Mouse (Mus musculus) brown adipose tissue, adult 24 weeks (tissue): ENCODE results near the gene Zfhx3. TPM values are rescaled to one million over a fixed set of nuclear protein-coding genes. Genes with fewer than 3 reads are reported as not detected.

Source experiments
- H3K27ac ChIP-seq: fragments of 200-500 bp; replicated peaks from 2 replicates; pipeline ENCODE4 v1.5.1; 2012; ENCODE audit warnings: low read depth, mild to moderate bottlenecking, low read length
- H3K4me1 ChIP-seq: fragments of 200-500 bp; 2 replicates; pipeline ENCODE4 v1.6.1; 2012; ENCODE audit warnings: low read length, mixed read lengths; ENCODE audit not compliant: control insufficient read depth, insufficient read depth, insufficient read length
- H3K4me3 ChIP-seq: fragments of 200-500 bp; 2 replicates; pipeline ENCODE4 v1.5.1; 2012; ENCODE audit warnings: low read depth, mild to moderate bottlenecking, low read length, moderate library complexity; ENCODE audit not compliant: insufficient read depth
- polyA plus RNA-seq: library from polyadenylated mRNA; stranded (reverse); fragments of >200 nt; gene quantifications from 2 replicates; pipeline ENCODE4 v1.2.4, GENCODE M21; 2012; ENCODE audit not compliant: missing spikeins, insufficient read depth, insufficient read length

The Zfhx3 gene
- polyA plus RNA-seq, 1 experiment, result 5.2 TPM

- H3K27ac ChIP-seq, result no peak overlapping the region
- H3K4me1 ChIP-seq, result no peaks in the 10 kb centered on the region; the same call in 1 of the 2 replicates
- no peak overlapping the region for H3K4me3 ChIP-seq
Observed at GRCm38 (mm10) chr8:108573295-108574017, 631.0 kb downstream of the Zfhx3 start.

DNA sequence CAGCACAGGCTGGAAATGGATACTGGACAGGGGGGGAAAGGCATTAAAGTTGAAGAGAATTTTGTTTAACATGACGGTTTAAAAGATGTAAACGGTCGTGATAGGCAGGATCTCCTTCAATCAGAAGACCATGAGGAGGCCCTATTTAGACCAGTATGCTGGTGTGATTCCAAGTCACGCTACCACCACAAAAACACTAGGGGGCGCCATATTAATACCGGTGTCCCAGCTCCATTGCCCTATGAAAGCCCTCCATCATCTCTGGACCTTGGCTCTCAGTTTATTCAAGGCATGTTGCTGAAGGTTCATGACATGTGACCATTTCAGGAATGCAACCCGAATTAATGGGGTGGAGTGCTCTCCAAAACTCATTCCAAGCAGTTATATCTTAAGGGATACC, 631.7 kb downstream of the Zfhx3 start:
- no peak overlapping the region for H3K27ac ChIP-seq
- H3K4me1 ChIP-seq, result no peaks in the 10 kb centered on the region; the same call in 1 of the 2 replicates

DNA sequence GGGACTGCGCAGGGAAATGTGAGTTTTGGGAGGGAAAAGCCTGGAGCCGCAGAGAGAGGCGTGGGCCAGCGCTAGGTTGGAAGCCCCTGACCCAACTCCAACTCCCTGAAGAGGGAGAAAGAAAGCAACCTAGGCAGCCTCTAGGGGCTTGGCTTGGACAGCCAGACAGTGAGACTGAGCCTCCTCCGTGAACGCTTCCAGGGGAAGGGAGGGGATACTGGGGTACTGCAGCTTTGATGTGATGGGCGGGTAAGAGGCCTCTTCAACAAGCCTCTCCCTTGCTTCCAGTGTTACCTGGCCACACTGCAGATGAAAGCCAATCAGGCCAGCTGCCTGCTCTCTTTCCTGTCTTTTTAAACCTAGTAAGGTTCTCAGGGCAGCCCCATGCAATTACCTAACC, 635.1 kb downstream of the Zfhx3 start:
- no peak overlapping the region for H3K4me3 ChIP-seq
- H3K27ac ChIP-seq, result no peak overlapping the region
- peaks cover 7% of the 10 kb centered on the region for H3K4me1 ChIP-seq

More for the DNA sequence above, 631.7 kb downstream of the Zfhx3 start:
- H3K4me3 ChIP-seq, result no peak overlapping the region

GRCm38 (mm10) chr8:108578388-108578787, 635.9 kb downstream of the Zfhx3 start:
- no peak overlapping the region for H3K4me3 ChIP-seq
- no peak overlapping the region for H3K27ac ChIP-seq
- peaks cover 7% of the 10 kb centered on the region for H3K4me1 ChIP-seq

- H3K4me3 ChIP-seq, result no peak overlapping the region
- H3K4me1 ChIP-seq, result peaks cover 7% of the 10 kb centered on the region
- H3K27ac ChIP-seq, result no peak overlapping the region
Observed at GRCm38 (mm10) chr8:108579808-108580207, 637.4 kb downstream of the Zfhx3 start.

DNA sequence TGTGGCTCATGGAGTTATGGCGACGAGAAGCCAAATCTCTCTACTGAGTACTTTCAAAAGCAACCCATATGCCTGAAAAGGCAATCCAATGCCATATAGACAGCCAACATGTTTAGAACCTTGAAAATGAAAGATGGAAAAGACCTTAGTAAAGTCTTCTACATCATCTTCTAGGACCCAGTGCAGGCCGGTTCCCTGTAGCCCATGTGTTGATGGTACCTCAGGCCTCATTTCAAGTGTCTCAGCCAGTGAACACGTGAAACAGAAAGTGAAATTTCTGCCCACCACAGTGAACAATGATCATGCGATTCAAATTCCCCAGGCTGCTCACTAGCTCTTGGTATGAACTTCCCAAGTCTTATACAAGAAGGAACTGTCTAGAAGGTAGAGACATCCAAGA, 637.9 kb downstream of the Zfhx3 start:
- H3K4me1 ChIP-seq, result peaks cover 8% of the 10 kb centered on the region
- H3K4me3 ChIP-seq, result no peak overlapping the region
- no peak overlapping the region for H3K27ac ChIP-seq

GRCm38 (mm10) chr8:108581557-108581956, 639.1 kb downstream of the Zfhx3 start:
- peak overlapping the region; percentile 70 for H3K27ac ChIP-seq
- H3K4me1 ChIP-seq, result peaks cover 11% of the 10 kb centered on the region
- H3K4me3 ChIP-seq, result peak overlapping the region; percentile 41

DNA sequence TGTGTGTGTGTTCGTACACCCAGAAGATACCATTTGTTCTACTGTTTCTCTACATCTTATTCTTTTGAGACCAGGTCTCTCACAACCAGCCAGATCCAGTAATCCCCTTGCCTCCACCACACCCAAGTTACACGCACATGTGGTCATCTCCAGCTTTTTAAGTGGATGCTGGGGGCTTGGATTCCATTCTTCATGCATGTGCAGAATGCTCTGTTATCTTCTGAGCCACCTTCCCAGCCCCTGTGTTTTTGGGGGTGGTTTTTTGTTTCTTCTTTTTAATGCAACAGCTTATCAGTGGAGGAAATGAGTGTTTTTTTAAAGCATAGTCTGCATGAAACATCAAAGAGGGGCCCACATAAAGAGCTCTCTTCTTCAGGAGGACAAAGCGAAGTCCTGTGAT, 639.8 kb downstream of the Zfhx3 start:
- Histone ChIP-seq H3K4me1 (peaks cover 11% of the 10 kb centered on the region), H3K4me3 (peak overlapping the region; percentile 41), H3K27ac (no peak overlapping the region; the same call in 1 of the 2 replicates)

DNA sequence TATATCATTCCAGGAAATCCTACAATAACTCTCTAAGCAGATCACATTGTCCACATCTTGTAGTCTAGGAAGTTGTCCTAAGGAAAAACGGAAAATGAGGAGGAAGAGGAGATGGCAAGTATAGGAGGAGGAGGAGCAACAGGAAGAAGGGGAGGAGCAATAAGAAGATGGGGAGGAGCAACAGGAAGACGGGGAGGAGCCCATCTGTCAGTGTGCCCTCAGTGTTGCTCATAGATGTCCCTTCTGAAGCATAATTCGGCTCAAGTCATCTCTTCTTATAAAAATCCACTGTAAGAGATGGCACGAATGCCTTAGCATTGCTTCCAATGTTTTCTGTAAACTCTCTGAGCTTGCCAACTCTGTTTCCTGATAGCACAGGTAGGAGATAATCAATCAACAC, 640.8 kb downstream of the Zfhx3 start:
- H3K4me1 ChIP-seq, result peaks cover 11% of the 10 kb centered on the region
- peak overlapping the region; percentile 29 for H3K4me3 ChIP-seq
- H3K27ac ChIP-seq, result peak overlapping the region; percentile 76

DNA sequence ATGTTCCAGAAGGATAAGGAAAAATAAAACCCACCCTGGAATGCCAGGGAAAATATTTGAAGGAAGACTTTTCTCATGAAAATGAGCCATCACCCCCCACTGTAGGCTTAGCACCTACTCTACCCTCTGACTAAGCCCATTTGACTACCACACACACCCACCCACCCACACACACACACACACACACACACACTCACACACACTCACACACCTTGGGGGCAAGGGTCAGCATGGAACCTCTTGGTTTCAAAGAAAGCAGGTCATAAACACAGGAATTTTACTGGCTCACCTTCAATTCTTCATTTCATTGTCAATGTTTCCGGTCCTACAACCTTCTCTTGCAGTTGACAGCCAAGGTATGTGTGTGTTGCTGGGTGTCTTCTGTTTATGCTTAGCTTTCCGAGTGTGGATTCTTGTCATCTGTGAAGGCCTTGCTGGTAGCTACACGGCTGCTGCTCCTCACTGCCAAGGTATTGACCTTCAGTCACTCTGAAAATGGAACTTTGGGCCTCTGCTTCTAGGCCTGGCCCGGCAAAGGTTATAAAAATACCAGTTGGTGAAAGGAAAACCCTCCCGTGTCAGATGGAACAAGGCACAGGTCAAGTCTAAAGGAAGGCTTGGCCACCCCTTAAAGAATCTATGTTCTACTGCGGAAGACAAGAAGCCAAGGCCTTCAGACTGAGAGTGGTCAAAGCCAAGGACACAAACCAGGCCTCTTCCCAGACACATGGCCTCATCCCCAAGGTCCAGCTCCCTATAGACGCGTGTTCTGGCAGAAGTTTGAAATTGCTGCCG, 641.6 kb downstream of the Zfhx3 start:
- H3K4me1 ChIP-seq, result peaks cover 11% of the 10 kb centered on the region
- peak overlapping the region; percentile 76 for H3K4me3 ChIP-seq
- peak overlapping the region; percentile 100 for H3K27ac ChIP-seq

DNA sequence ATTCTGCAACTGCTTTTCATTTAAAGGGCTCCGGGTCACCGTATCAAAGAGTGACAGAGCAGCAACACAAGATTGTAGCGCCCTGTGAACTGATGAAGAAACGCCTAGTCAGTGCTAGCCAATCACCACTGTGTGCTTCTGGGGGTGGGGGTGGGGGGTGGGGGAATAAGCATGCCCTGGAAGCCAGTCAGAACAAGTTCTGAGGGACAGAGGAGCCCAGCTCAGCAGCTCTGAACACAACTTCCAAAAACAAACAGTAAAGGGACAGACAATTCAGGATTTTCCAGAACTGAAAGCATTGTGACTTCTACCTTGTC, 642.2 kb downstream of the Zfhx3 start:
- H3K27ac ChIP-seq, result peak overlapping the region; percentile 97

GRCm38 (mm10) chr8:108591037-108591436, 648.6 kb downstream of the Zfhx3 start:
- H3K4me3 ChIP-seq, result no peak overlapping the region
- peaks cover 12% of the 10 kb centered on the region for H3K4me1 ChIP-seq
- H3K27ac ChIP-seq, result no peak overlapping the region

More for the DNA sequence above, 642.2 kb downstream of the Zfhx3 start:
- H3K4me3 ChIP-seq, result peak overlapping the region; percentile 31
- H3K4me1 ChIP-seq, result peaks cover 11% of the 10 kb centered on the region

DNA sequence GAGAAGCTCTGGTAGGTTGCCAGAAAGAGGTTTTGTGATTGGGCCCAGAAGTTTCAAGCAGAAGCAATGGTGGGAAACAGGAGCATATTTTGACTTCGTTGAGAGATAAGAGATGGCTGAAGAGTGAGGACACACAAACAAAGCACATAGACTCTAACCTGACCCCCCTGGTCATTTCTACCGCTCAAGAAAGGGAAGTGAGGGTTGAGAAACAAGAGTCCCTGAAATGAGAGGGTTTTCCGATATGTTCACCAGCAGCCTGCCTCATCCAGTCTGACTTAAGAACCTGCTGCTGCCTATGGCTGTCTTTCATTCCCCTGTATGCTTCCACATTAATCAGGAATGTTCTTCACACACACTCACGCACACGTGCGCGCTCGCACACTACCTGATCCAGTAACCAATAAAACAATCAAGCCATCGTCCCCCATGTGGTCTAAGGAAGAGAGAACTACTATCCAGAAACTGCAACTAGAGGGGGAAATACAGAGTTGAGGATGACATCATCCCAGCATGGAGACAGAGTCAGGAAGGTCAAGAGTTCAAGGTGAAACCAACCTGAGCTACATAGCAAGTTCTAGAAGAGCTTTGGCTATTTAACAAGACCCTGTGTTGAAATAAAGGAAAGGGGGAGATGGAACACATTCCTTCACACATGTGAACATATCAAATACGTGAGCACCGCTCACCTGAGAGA, 649.7 kb downstream of the Zfhx3 start:
- H3K4me3 ChIP-seq, result no peak overlapping the region
- H3K27ac ChIP-seq, result no peak overlapping the region
- H3K4me1 ChIP-seq, result peaks cover 12% of the 10 kb centered on the region

DNA sequence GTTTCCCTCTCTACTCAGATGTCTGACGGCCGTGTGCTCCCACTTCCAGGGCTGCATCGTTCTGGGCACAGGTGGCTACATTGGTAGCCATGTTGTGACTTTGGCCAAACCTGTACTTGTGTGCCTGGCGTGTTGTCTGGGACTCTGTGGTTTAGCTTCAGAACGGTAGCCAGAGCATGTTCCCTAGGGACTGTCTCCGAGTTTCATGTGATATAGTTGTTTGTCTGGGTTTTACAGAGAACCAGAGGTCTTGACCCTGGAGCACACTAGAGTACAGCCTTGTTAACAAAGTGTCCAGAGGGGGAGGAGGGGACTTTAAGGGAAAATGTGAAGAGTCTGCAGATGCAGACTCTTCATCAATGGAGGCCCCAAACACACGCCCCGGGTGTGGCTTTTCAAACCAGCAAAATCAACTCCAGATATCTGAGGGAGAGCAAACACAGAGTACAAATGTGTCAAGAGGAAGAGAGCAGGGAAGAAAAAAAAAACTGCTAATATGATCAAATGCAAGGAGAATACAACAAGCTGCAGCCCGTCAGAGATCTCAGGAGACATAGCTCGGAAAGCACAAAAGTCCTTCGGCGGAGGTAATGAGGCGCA, 650.6 kb downstream of the Zfhx3 start:
- no peak overlapping the region for H3K4me3 ChIP-seq
- H3K4me1 ChIP-seq, result peaks cover 12% of the 10 kb centered on the region
- peak overlapping the region; percentile 78 for H3K27ac ChIP-seq

DNA sequence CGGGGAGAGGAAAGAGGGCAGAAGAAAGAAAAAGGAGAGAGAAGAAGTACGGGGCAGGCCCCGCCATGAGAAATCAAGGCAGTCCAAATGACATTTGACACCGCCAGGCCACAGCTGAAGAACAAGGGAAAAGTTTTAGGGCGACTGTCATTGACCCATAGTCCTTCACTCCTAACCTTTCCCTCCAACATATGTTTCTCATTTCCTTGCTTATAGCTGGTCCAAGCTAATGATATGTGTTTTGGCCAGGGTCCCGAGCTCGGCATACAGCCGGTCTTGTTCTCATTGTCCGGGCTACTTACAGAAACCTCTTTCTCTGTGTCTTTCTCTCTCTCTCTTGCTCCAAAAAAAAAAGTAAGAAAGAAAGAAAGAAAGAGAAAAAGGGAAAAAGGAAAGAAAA, 651.4 kb downstream of the Zfhx3 start:
- Histone ChIP-seq H3K27ac (peak overlapping the region; percentile 78), H3K4me3 (no peak overlapping the region), H3K4me1 (peaks cover 12% of the 10 kb centered on the region)
